Mouse (Mus musculus): ENCODE data around the gene Dmac2. TPM values are rescaled to one million over a fixed set of nuclear protein-coding genes. Genes with fewer than 3 reads are reported as not detected.
A peak's percentile ranks its signal among the peaks of the same experiment; 100 is the strongest.

Dmac2 gene
- polyA plus RNA-seq, 1 experiment from 2014 or later: 50.2 TPM

DNA sequence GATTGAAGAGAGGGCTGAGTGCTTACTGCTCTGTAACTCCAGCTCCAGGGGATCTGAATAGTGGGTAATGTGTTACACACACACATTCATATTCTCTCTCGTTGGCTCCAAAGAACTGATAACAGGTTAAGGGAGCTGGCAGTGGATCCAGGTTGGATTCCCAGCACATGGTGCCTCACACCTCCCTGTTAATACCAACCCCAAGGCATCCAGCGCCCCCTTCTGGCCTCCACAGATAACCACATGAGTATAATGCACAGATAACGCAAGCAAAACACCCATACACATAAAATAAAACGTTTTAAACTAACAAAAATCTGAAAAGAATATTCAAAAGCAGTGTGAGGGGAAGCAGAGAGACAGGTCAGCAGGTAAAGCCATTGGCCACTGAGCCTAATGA lies 53.2 kb downstream of the Dmac2 start:
- no peak for ATAC-seq (ENCODE audit: low FRiP score, low TSS enrichment)
- Histone ChIP-seq H3K4me1 (ENCODE audit: control insufficient read depth, insufficient read depth, low read length) (peaks cover 6% of the 10 kb centered on the region; the same call in 1 of the 2 replicates), H3K9ac (ENCODE audit: low read depth, low read length) (no peak overlapping the region), H3K27ac (ENCODE audit: low read depth, low read length) (no peak overlapping the region), H3K9me3 (ENCODE audit: control insufficient read depth, low read length) (no peaks in the 10 kb centered on the region), H3K27me3 (ENCODE audit: control insufficient read depth, insufficient read depth, low read length) (peaks cover 30% of the 10 kb centered on the region), H3K36me3 (ENCODE audit: control insufficient read depth, insufficient read depth, low read length) (peaks cover 13% of the 10 kb centered on the region), H3K4me3 (ENCODE audit: low read length) (no peak overlapping the region), H3K4me2 (replicated peaks; ENCODE audit: low read depth, low read length) (no peak overlapping the region)
- whole genome bisulfite sequencing: 52% methylated on average over 4 of the region's 4 CpGs

GRCm38 (mm10) chr7:25674297-25674696 lies 55.1 kb downstream of the Dmac2 start:
- no peaks in the 10 kb centered on the region; the same call in 1 of the 2 replicates for H3K36me3 ChIP-seq (ENCODE audit: control insufficient read depth, insufficient read depth, low read length)
- peak overlapping the region; percentile 36; the same call in 1 of the 2 replicates for H3K4me3 ChIP-seq (ENCODE audit: low read length)
- no peak overlapping the region for H3K9ac ChIP-seq (ENCODE audit: low read depth, low read length)
- no peak overlapping the region; the same call in 1 of the 2 replicates for H3K4me2 ChIP-seq (replicated peaks; ENCODE audit: low read depth, low read length)
- peaks cover 30% of the 10 kb centered on the region for H3K27me3 ChIP-seq (ENCODE audit: control insufficient read depth, insufficient read depth, low read length)
- H3K27ac ChIP-seq (ENCODE audit: low read depth, low read length): no peak overlapping the region
- H3K9me3 ChIP-seq (ENCODE audit: control insufficient read depth, low read length): no peaks in the 10 kb centered on the region
- H3K4me1 ChIP-seq (ENCODE audit: control insufficient read depth, insufficient read depth, low read length): peaks cover 6% of the 10 kb centered on the region; the same call in 1 of the 2 replicates
- WGBS: 38% methylated on average over 9 of the region's 9 CpGs
- no peak for ATAC-seq (ENCODE audit: low FRiP score, low TSS enrichment)

DNA sequence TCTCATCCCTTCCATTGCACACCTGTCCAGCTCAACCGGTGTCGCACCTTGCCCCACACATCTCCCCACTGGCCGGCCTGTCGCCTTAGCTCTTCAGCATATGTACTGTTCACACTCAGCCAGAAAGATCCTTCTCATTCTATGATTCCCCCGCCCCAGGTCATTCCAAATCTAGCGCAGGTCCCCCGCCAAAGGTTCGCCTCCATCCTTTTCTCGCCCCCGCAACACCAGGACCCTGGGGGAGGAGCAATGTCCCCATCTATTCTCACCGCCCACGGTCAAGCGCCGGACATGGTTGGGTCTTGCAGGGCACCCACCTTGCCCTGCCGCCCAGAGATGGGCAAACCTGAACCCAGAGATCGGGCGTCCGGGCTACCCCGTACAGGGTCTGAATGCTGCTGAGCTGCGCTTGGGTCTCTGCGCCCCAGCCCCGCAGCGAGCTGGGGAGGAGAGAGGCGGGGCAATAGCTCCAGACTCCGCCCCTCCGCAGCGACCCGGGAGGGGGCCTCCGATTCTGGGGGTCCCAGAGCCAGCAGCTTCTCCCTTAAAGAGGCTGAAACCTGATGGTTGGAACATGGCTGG lies 55.6 kb downstream of the Dmac2 start, which contains the start of gene Tmem91:
Tmem91 (minus strand) TSS at position 448 of the 582 bp plus-strand sequence.
- Histone ChIP-seq H3K4me1 (ENCODE audit: control insufficient read depth, insufficient read depth, low read length) (peaks cover 6% of the 10 kb centered on the region; the same call in 1 of the 2 replicates), H3K27me3 (ENCODE audit: control insufficient read depth, insufficient read depth, low read length) (peaks cover 30% of the 10 kb centered on the region), H3K9me3 (ENCODE audit: control insufficient read depth, low read length) (no peaks in the 10 kb centered on the region), H3K36me3 (ENCODE audit: control insufficient read depth, insufficient read depth, low read length) (no peaks in the 10 kb centered on the region), H3K4me2 (replicated peaks; ENCODE audit: low read depth, low read length) (peak within 1 kb of the TSS; percentile 60), H3K27ac (ENCODE audit: low read depth, low read length) (no peak within 1 kb of the TSS), H3K4me3 (ENCODE audit: low read length) (peak within 1 kb of the TSS; percentile 36), H3K9ac (ENCODE audit: low read depth, low read length) (peak within 1 kb of the TSS; percentile 45; the same call in 1 of the 2 replicates)
- whole genome bisulfite sequencing: 2% methylated on average over 29 of the region's 29 CpGs
- ATAC-seq (ENCODE audit: low FRiP score, low TSS enrichment): peak; percentile 37; the same call in 1 of the 2 replicates

Other genes starting within 250 kb of the Dmac2 start
- not detected in 2 replicates for gene Cnfn, start 249.7 kb upstream of the Dmac2 start, polyA plus RNA-seq (2014; fragmentation: Nextera tagmentation; extraction: Ambion mirVana)
- gene Lipe, start 220.7 kb upstream of the Dmac2 start, polyA plus RNA-seq (2014; fragmentation: Nextera tagmentation; extraction: Ambion mirVana): 5.3 and 6.8 TPM in 2 replicates
- gene Cxcl17, start 206.5 kb upstream of the Dmac2 start, polyA plus RNA-seq (2014; fragmentation: Nextera tagmentation; extraction: Ambion mirVana): 0.27 and 0.30 TPM in 2 replicates
- gene Ceacam1, start 141.8 kb upstream of the Dmac2 start, polyA plus RNA-seq (2014; fragmentation: Nextera tagmentation; extraction: Ambion mirVana): 2.3 and 5.7 TPM in 2 replicates
- 0.07 TPM in 1 of 2 replicates, not detected in the other for gene Ceacam2, start 79.6 kb upstream of the Dmac2 start, polyA plus RNA-seq (2014; fragmentation: Nextera tagmentation; extraction: Ambion mirVana)
- gene Erich4, start 3.5 kb upstream of the Dmac2 start, polyA plus RNA-seq (2014; fragmentation: Nextera tagmentation; extraction: Ambion mirVana): 0.29 and 0.32 TPM in 2 replicates
- gene B3gnt8, start 7.2 kb downstream of the Dmac2 start, polyA plus RNA-seq (2014; fragmentation: Nextera tagmentation; extraction: Ambion mirVana): 4.5 and 5.2 TPM in 2 replicates
- 60.6 and 69.6 TPM in 2 replicates for gene Bckdha, start 39.6 kb downstream of the Dmac2 start, polyA plus RNA-seq (2014; fragmentation: Nextera tagmentation; extraction: Ambion mirVana)
- gene Exosc5, start 39.8 kb downstream of the Dmac2 start, polyA plus RNA-seq (2014; fragmentation: Nextera tagmentation; extraction: Ambion mirVana): 93.5 and 98.8 TPM in 2 replicates
- 1.8 and 2.5 TPM in 2 replicates for gene Tmem91, start 55.8 kb downstream of the Dmac2 start, polyA plus RNA-seq (2014; fragmentation: Nextera tagmentation; extraction: Ambion mirVana)
- 33.6 and 36.5 TPM in 2 replicates for gene B9d2, start 61.4 kb downstream of the Dmac2 start, polyA plus RNA-seq (2014; fragmentation: Nextera tagmentation; extraction: Ambion mirVana)
- gene Tgfb1, start 67.6 kb downstream of the Dmac2 start, polyA plus RNA-seq (2014; fragmentation: Nextera tagmentation; extraction: Ambion mirVana): 3.8 and 5.1 TPM in 2 replicates
- 24.8 and 32.4 TPM in 2 replicates for gene Ccdc97, start 99.7 kb downstream of the Dmac2 start, polyA plus RNA-seq (2014; fragmentation: Nextera tagmentation; extraction: Ambion mirVana)
- 65.6 and 86.2 TPM in 2 replicates for gene Hnrnpul1, start 135.3 kb downstream of the Dmac2 start, polyA plus RNA-seq (2014; fragmentation: Nextera tagmentation; extraction: Ambion mirVana)
- gene Axl, start 169.3 kb downstream of the Dmac2 start, polyA plus RNA-seq (2014; fragmentation: Nextera tagmentation; extraction: Ambion mirVana): 75.3 and 75.5 TPM in 2 replicates
- 9.3 and 13.4 TPM in 2 replicates for gene Cyp2s1, start 197.5 kb downstream of the Dmac2 start, polyA plus RNA-seq (2014; fragmentation: Nextera tagmentation; extraction: Ambion mirVana)

Measured in kidney, embryonic 14.5 days (tissue).